Mouse (Mus musculus) CH12.LX (cell line): ENCODE results near the gene Dhtkd1. TPM values are rescaled to one million over a fixed set of nuclear protein-coding genes. Genes with fewer than 3 reads are reported as not detected.

Experiments used
- DNase-seq: peaks from one replicate; pipeline ENCODE4 v3.0.0-alpha.2; 2013; ENCODE audit errors: extremely low read depth
- H3K27ac ChIP-seq: 2 replicates; pipeline ENCODE4 v1.5.1; 2012; ENCODE audit warnings: low read depth, mild to moderate bottlenecking, control low read depth, moderate library complexity; ENCODE audit not compliant: insufficient read depth
- H3K27me3 ChIP-seq: replicated peaks from 2 replicates; pipeline ENCODE3; 2012; ENCODE audit warnings: inconsistent platforms
- H3K36me3 ChIP-seq, 2 experiments: replicated peaks in 1 of 2; 2 replicates each; pipeline versions ENCODE3 to v1.6.1; 2012; ENCODE audit warnings: inconsistent platforms in 1 of 2, low read length in 1 of 2, mild to moderate bottlenecking in 1 of 2, mixed read lengths in 1 of 2, moderate library complexity in 1 of 2; ENCODE audit not compliant: control insufficient read depth in 1 of 2, insufficient read depth in 1 of 2
- H3K4me1 ChIP-seq, 2 experiments: 2 replicates each; pipeline ENCODE4 v1.6.1; 2012; ENCODE audit warnings: inconsistent platforms in 1 of 2, moderate library complexity in 1 of 2; ENCODE audit not compliant: insufficient read depth in 2 of 2, control insufficient read depth in 1 of 2
- H3K4me2 ChIP-seq: 2 replicates; pipeline ENCODE4 v1.6.1; 2012; ENCODE audit warnings: low read depth, mild to moderate bottlenecking, control low read depth; ENCODE audit not compliant: poor library complexity, insufficient read depth, severe bottlenecking
- H3K4me3 ChIP-seq, 3 experiments: fragments of 150-350 bp in 1 of 3; sonication (generic) in 1 of 3; replicated peaks in 1 of 3; 2 replicates each; pipeline versions ENCODE3 to v1.5.1; 2011 to 2012; ENCODE audit warnings: low read depth in 2 of 3, low read length in 2 of 3, mild to moderate bottlenecking in 2 of 3, moderate library complexity in 2 of 3, control low read depth in 1 of 3, improper control_type of control experiment in 1 of 3, inconsistent platforms in 1 of 3, mixed read lengths in 1 of 3; ENCODE audit not compliant: poor library complexity in 1 of 3
- H3K79me2 ChIP-seq: replicated peaks from 2 replicates; pipeline ENCODE4 v1.6.1; 2012; ENCODE audit warnings: mild to moderate bottlenecking, moderate library complexity; ENCODE audit not compliant: control insufficient read depth, poor library complexity, insufficient read depth, severe bottlenecking; ENCODE audit errors: extremely low read depth
- H3K9ac ChIP-seq: 2 replicates; pipeline ENCODE4 v1.6.1; 2012; ENCODE audit warnings: low read depth, mild to moderate bottlenecking, control low read depth, moderate library complexity; ENCODE audit not compliant: insufficient read depth
- H3K9me3 ChIP-seq: replicated peaks from 2 replicates; pipeline ENCODE3; 2012; ENCODE audit warnings: low read length, inconsistent platforms, mixed read lengths
- CHD1 ChIP-seq: IDR thresholded peaks from 2 replicates; pipeline ENCODE4 v1.6.1; 2012; ENCODE audit warnings: low read depth, low read length, improper control_type of control experiment, inconsistent platforms
- E2F4 ChIP-seq: IDR thresholded peaks from 2 replicates; pipeline ENCODE4 v1.6.1; 2011; ENCODE audit warnings: low read depth, low read length, improper control_type of control experiment; ENCODE audit not compliant: insufficient replicate concordance
- EP300 ChIP-seq: IDR thresholded peaks from 2 replicates; pipeline ENCODE4 v1.6.1; 2011; ENCODE audit warnings: low read length, improper control_type of control experiment
- MYC ChIP-seq: IDR thresholded peaks from 2 replicates; pipeline ENCODE4 v1.6.1; 2011; ENCODE audit warnings: low read depth, mild to moderate bottlenecking, improper control_type of control experiment, low read length
- NELFE ChIP-seq: IDR thresholded peaks from 2 replicates; pipeline ENCODE4 v1.6.1; 2011; ENCODE audit warnings: low read depth, low read length, improper control_type of control experiment
- RAD21 ChIP-seq: IDR thresholded peaks from 2 replicates; pipeline ENCODE4 v1.6.1; 2011; ENCODE audit warnings: low read depth, mild to moderate bottlenecking, low read length, improper control_type of control experiment, moderate library complexity
- SIN3A ChIP-seq: IDR thresholded peaks from 2 replicates; pipeline ENCODE4 v1.6.1; 2012; ENCODE audit warnings: low read length, improper control_type of control experiment, inconsistent platforms
- TBP ChIP-seq: conservative IDR thresholded peaks from 2 replicates; pipeline ENCODE4 v1.6.1; 2011; ENCODE audit warnings: low read depth, low read length, improper control_type of control experiment
- TCF12 ChIP-seq: IDR thresholded peaks from 2 replicates; pipeline ENCODE4 v1.6.1; 2014; ENCODE audit warnings: low read depth, mild to moderate bottlenecking, inconsistent platforms, low read length, improper control_type of control experiment
- UBTF ChIP-seq: IDR thresholded peaks from 2 replicates; pipeline ENCODE4 v1.6.1; 2012; ENCODE audit warnings: low read depth, mild to moderate bottlenecking, inconsistent platforms, low read length, improper control_type of control experiment, moderate library complexity
- ZC3H11A ChIP-seq: IDR thresholded peaks from 2 replicates; pipeline ENCODE4 v1.6.1; 2012; ENCODE audit warnings: low read depth, mild to moderate bottlenecking, inconsistent platforms, low read length, improper control_type of control experiment
- dilution Hi-C: fragments of 300-500 bp; cut with MboI; formaldehyde crosslinking; loops from 2 replicates; pipeline ENCODE4 v1.14.3; 2020; ENCODE audit warnings: low sequenced_read_pairs; ENCODE audit not compliant: extremely low pct_unique_long_range_greater_than_20kb, extremely low pct_ligation_motif_present
- in situ Hi-C: fragments of 300-500 bp; cut with MboI; formaldehyde crosslinking; loops from 3 replicates; pipeline ENCODE4 v1.14.3; 2019; ENCODE audit warnings: low sequenced_read_pairs, low pct_ligation_motif_present, low pct_unique_long_range_greater_than_20kb, mixed read lengths
- polyA plus RNA-seq: library from polyadenylated mRNA; unstranded; fragments of >175 nt; gene quantifications from 2 replicates; pipeline ENCODE4 v1.2.1, GENCODE M21; 2012; ENCODE audit warnings: low read depth; ENCODE audit not compliant: insufficient read length
- total RNA-seq, 2 experiments: library from RNA; depleted of rRNA; stranded (reverse); fragments of 300-350 nt in 1 of 2; fragments of >200 nt in 1 of 2; gene quantifications; 2 replicates each; pipeline ENCODE4 v1.2.3; 2012 to 2014

The Dhtkd1 gene
- total and polyA plus RNA-seq, 3 experiments, result 0.17 to 0.38 (median 0.35) TPM

DNA sequence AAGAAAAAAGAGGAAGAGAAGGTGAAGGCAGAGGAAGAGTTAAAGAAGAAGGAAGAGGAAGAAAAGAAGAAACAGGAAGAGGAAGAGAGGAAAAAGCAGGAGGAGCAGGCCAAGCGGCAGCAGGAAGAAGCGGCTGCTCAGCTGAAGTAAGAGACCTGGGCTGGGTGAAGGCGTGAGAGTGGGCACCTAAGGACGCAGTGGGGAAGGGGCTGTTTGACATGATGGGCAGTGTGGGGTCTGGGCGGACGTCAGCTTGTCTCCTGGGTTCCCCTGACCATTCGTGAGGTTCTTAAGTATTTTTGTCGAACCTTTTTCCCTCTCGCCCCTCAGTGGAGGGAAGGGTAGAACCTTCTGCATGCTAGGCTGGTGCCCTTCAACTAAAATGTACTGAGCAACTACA is 15.1 kb upstream of the Dhtkd1 start:
- H3K79me2 ChIP-seq, result peaks cover 29% of the 10 kb centered on the region
- dilution Hi-C loops (no loop called here), in situ Hi-C loops (no loop called here)
- H3K4me3 ChIP-seq, result no peak overlapping the region
- H3K27me3 ChIP-seq, result no peaks in the 10 kb centered on the region
- H3K4me2 ChIP-seq, result no peak overlapping the region
- no peaks in the 10 kb centered on the region for H3K9me3 ChIP-seq
- H3K4me1 ChIP-seq, result peaks cover 2 to 29% of the 10 kb centered on the region in 2 experiments; a peak in 1 of 4 replicates
- no peak overlapping the region for H3K27ac ChIP-seq
- no peak for TF ChIP-seq CHD1
- no peak for TF ChIP-seq E2F4
- no peak for TF ChIP-seq TBP
- TF ChIP-seq ZC3H11A, result no peak
- peaks cover 31 to 62% of the 10 kb centered on the region in 2 experiments for H3K36me3 ChIP-seq
- H3K9ac ChIP-seq, result no peak overlapping the region
- no peak for DNase-seq

DNA sequence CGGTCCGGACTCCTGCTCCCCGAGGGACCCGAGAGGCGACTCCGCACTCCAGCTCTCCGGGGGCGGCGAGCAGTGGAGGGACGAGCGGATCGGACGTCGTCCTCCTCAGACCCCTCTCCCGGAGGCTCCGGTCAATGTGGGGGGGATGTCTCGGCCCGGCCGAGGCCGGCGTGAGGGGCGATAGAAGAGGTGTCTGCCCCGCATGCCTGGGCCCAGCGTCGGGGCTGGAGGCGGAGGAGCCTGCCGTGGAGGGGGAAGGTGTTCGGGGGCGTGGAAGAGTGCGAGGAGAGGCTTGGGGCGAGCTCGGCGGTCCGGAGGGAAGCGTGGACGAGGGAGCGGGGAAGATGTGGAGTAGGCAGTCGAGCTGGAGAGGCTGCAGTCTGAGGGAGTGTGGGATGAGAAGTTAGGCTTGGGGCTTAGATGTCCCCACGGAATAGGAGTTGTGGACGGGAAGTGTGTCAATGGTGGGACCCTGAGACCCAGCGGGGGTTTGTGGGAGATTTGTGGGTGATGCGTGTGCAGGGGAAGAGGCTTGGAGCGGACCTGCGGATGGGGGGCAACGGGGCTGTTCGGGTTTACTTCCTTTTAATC is 9.1 kb upstream of the Dhtkd1 start:
- Histone ChIP-seq H3K27me3 (no peaks in the 10 kb centered on the region), H3K4me1 (peaks cover 2 to 23% of the 10 kb centered on the region in 2 experiments; a peak in 1 of 4 replicates), H3K79me2 (peaks cover 40% of the 10 kb centered on the region), H3K27ac (peak overlapping the region; percentile 34), H3K4me3 (peak overlapping the region; percentile 95 to 97 (median 96)), H3K36me3 (peaks cover 0 to 9% of the 10 kb centered on the region in 2 experiments), H3K9me3 (no peaks in the 10 kb centered on the region), H3K4me2 (peak overlapping the region; percentile 89; the same call in 1 of the 2 replicates), H3K9ac (peak overlapping the region; percentile 93)
- TF ChIP-seq CHD1, result peak; percentile 63; the same call in 1 of the 2 replicates
- no peak for TF ChIP-seq RAD21
- 0 out of 2 replicates have a peak, but pooled peaks have one; percentile 34 for TF ChIP-seq NELFE
- peak; percentile 81 for TF ChIP-seq UBTF
- no peak for TF ChIP-seq MYC
- TF ChIP-seq EP300, result no peak
- TF ChIP-seq TCF12, result 0 out of 2 replicates have a peak, but pooled peaks have one; percentile 8
- peak; percentile 51 for TF ChIP-seq SIN3A
- DNase-seq, result peak; percentile 38
- dilution Hi-C loops, result no loop called here
- in situ Hi-C loops, result no loop called here
